Comparison of ENCODE assay signal across 8 mouse cellular contexts in the genomic region with DNA sequence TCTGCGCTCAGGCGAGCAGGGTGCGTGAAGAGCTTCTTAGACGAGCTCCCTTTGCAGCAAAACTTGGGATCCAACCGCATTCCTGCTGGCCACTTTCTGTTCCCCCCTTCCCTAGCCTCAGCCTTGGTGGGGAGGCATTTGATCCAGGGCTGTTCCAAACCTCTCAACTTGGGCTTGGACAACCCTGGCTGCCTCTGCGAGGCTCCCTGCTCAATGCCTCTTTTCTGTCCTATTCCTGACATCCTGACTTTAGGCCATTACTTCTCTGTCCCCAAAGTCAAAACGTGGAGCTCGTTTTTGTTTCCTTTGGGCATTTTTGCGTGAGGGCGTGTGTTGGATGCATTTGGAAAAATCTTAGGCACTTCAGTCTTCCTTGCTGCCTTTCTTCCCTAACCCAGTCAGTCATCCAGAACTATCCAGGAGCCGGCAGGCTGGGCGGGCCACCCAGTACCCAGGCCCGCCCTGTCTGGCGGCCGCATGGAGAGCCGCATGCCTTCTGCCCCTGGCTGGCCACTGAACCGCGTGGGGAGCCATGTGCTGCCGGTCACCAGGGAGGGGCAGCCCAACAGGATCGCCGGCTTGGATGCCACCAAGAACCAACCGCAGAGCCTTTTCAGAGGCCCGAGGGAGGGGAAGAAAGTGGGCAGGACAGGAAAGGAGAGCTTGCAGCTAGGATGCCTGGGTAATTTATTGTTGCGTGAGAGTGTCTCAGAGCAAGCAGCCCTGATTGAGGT. TPM values are rescaled to one million over a fixed set of nuclear protein-coding genes. Genes with fewer than 3 reads are reported as not detected.
DNase-seq lines count a peak whose midpoint lies in the region; ATAC-seq and TF ChIP-seq lines count a peak whose summit lies in the region.

No protein-coding gene starts in this region.

- no peaks in the 10 kb centered on the region for H3K36me3 ChIP-seq in hindbrain, embryonic 15.5 days

- H3K27ac ChIP-seq in hindbrain, embryonic 15.5 days (replicated peaks), result no peak overlapping the region
- no peak overlapping the region for H3K27ac ChIP-seq in left cerebral cortex, adult 2 months

- DNase-seq in adrenal gland, adult (ENCODE audit: inconsistent age in 2 of 2, low spot score in 1 of 2), result peak; percentile 89 to 90
- DNase-seq in cerebellum, postnatal 14 days, result peak; percentile 27 to 32
- DNase-seq in gastrocnemius, postnatal 10 days, result peak; percentile 54
- peak; percentile 26 to 47 for DNase-seq in left cerebral cortex, adult 2 months (ENCODE audit: extremely low spot score in 1 of 2, low spot score in 2 of 2)
- DNase-seq in lung, postnatal 14 days, result peak; percentile 73
- peak; percentile 46 for DNase-seq in ovary, postnatal 14 days (ENCODE audit: low spot score)
- no peak for DNase-seq in c-Kit-positive CD71-positive TER-119-positive erythroid progenitor cells, embryonic 14.5 days (ENCODE audit: low spot score)

- no peak overlapping the region for H3K9ac ChIP-seq in hindbrain, embryonic 15.5 days

- peaks cover 8% of the 10 kb centered on the region; the same call in 1 of the 2 replicates for H3K27me3 ChIP-seq in hindbrain, embryonic 15.5 days

- intact Hi-C loops in left cerebral cortex, adult 2 months (cut with DNase I), result loop anchor here (1.0 to 2.0 kb wide), 2 partner anchors 9 to 32 kb away; no protein-coding TSS in a partner anchor

- peak overlapping the region; percentile 50 for H3K4me2 ChIP-seq in hindbrain, embryonic 15.5 days

- TF ChIP-seq CTCF in left cerebral cortex, adult 2 months (IDR thresholded peaks at IDR 0.05), result no peak

- ATAC-seq in hindbrain, embryonic 15.5 days (ENCODE audit: low FRiP score, low read depth), result peak; percentile 48; the same call in 1 of the 2 replicates

- H3K4me3 ChIP-seq in hindbrain, embryonic 15.5 days, result peak overlapping the region; percentile 19; the same call in 1 of the 2 replicates
- no peak overlapping the region for H3K4me3 ChIP-seq in left cerebral cortex, adult 2 months

- 43% methylated on average over 24 of the region's 24 CpGs for WGBS in hindbrain, embryonic 15.5 days

- peaks cover 10% of the 10 kb centered on the region for H3K4me1 ChIP-seq in hindbrain, embryonic 15.5 days (replicated peaks)

- H3K9me3 ChIP-seq in hindbrain, embryonic 15.5 days, result no peaks in the 10 kb centered on the region

RNA-seq across cellular contexts. Expression of a gene that starts 54.5 kb away (rescaled TPM):
- 10 to 100 TPM; 20.9 to 21.7 TPM for total RNA-seq in gastrocnemius, postnatal 10 days (2021)
- polyA plus RNA-seq in hindbrain, embryonic 15.5 days (2015; fragmentation: Nextera tagmentation; extraction: Ambion mirVana), result 79.8 and 84.5 TPM in 2 replicates
- 10 to 100 TPM; 62.8 to 76.9 TPM for total RNA-seq in left cerebral cortex, adult 2 months (2021)
